Mouse (Mus musculus): ENCODE results near the gene Olfr560. TPM values are rescaled to one million over a fixed set of nuclear protein-coding genes. Genes with fewer than 3 reads are reported as not detected.

The Olfr560 gene
- not detected for polyA plus RNA-seq (2014; fragmentation: Illumina TruSeq; extraction: RNeasy Lipid Tissue Mini Kit (QIAGEN cat#74804); ENCODE audit: low read depth, low replicate concordance)

DNA sequence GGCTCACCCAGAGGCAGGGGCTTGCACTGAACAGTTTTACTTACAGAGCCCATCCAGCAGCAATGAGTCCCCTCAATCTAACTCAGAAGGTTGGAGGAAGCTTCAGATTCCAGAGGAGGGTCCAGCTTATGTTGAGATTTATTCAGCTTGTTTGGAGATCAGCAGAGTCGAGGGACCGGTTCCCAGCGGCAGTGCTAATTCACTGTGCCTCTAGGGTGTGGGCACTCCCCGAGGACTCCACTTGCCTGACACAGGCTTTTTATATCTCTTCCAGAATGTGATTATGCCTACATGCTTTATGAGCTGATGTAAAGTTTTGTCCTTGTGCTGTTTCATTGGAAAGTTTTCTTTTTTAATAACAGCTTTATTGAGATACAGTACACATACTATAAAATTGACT is at the start of gene Olfr560, which contains the start of gene Olfr78:
Gene Olfr560 (minus strand): TSS at position 101 of the 400 bp plus-strand sequence.
Gene Olfr78 (minus strand): TSS at position 206 of the 400 bp plus-strand sequence.

DNA sequence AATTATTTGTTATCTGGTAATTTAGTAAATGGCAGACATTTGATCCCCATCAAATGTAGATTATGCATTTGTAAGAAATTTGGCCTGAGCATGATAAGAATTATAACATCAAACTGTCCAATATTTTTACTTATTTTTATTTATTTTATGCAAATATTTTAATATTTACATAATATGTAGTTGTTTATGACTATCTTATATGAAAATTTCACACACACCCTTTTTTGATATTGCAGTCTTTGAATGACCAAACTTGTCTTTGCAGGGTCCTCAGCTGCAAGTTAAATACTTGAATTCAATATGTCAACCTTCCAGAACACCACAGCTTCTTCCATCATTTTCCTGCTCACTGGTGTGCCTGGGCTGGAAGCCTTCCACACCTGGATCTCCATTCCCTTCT is 44.0 kb upstream of the Olfr560 start, which contains the start of gene Olfr564:
Gene Olfr564 (plus strand): TSS at position 301 of the 400 bp plus-strand sequence.

GRCm38 (mm10) chr7:102770921-102771320 is 11.8 kb upstream of the Olfr560 start, which contains the start of gene Olfr561:
Olfr561 (plus strand) TSS chr7:102771221.

DNA sequence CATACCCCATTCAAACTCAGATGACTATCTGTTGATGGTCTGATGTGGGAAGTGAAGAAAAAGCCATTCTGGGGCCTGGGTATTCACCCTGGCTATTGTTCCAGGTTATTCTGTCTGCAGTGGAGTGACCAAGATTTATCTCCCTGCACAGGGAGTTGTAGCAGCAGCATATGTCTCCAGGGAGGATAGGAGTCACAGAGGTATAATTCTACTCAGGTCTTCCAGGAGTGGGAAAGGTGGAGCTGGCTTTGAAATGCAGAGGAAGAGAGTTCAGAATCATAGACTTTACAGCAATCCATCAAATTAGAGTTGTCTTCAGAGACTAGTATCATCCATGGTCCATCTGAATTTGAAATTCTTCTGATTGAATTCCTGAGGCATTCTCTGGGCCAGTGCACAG is 31.8 kb downstream of the Olfr560 start, which contains the start of gene Olfr559:
Gene Olfr559 (minus strand): TSS at position 101 of the 400 bp plus-strand sequence.

DNA sequence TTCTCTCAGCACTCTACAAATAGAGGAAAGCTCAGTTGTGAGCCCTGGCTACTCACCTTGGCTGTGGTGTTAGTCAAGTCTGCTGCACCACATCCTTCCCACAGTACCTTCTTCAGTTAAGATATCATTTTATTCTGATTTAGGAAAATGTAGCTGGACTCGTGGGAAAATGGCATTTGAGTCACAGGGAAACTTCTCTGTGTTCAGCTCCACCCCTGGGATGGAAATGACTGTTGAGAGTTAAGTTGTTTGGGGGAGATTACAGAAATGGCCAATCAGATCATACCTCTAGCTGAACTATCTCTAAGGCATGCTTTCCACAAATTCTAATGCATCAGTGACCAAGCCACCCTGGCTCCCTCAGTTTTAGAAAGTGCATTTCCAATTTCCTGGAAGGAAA is 40.2 kb downstream of the Olfr560 start, which contains the start of gene Olfr33:
Gene Olfr33 (minus strand): TSS at position 101 of the 400 bp plus-strand sequence.

DNA sequence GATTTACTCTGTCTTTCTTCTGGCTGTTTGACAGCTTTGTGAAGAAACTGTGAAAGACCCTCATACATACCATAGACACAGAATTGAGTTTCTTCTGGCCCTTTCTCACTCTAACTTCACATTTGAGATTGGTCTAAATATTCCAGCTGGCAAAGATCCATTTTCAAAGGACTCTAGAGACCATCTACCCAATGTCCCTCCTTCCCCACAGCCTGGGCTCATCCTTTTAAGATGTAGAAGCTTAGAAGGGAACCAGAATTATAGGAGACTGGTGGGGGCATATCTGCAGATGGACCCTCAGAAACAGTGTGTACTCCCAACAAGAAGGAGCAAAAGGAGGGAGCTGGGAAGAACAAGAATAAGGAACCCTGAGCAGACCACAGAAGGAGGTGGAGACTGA is 57.3 kb downstream of the Olfr560 start, which contains the start of gene Olfr558:
Gene Olfr558 (plus strand): TSS at position 301 of the 400 bp plus-strand sequence.

Other genes with a start within 250 kb of the Olfr560 start
- gene Olfr547, start 224.6 kb downstream of the Olfr560 start, polyA plus RNA-seq (2014; fragmentation: Illumina TruSeq; extraction: RNeasy Lipid Tissue Mini Kit (QIAGEN cat#74804); ENCODE audit: low read depth, low replicate concordance) = not detected
- not detected for gene Olfr548-ps1, start 218.5 kb downstream of the Olfr560 start, polyA plus RNA-seq (2014; fragmentation: Illumina TruSeq; extraction: RNeasy Lipid Tissue Mini Kit (QIAGEN cat#74804); ENCODE audit: low read depth, low replicate concordance)
- not detected for gene Olfr549, start 209.5 kb downstream of the Olfr560 start, polyA plus RNA-seq (2014; fragmentation: Illumina TruSeq; extraction: RNeasy Lipid Tissue Mini Kit (QIAGEN cat#74804); ENCODE audit: low read depth, low replicate concordance)
- gene Trim21, start 193.9 kb downstream of the Olfr560 start, polyA plus RNA-seq (2014; fragmentation: Illumina TruSeq; extraction: RNeasy Lipid Tissue Mini Kit (QIAGEN cat#74804); ENCODE audit: low read depth, low replicate concordance) = 17.0 TPM
- not detected for gene Olfr550, start 187.9 kb downstream of the Olfr560 start, polyA plus RNA-seq (2014; fragmentation: Illumina TruSeq; extraction: RNeasy Lipid Tissue Mini Kit (QIAGEN cat#74804); ENCODE audit: low read depth, low replicate concordance)
- not detected for gene Olfr551, start 167.5 kb downstream of the Olfr560 start, polyA plus RNA-seq (2014; fragmentation: Illumina TruSeq; extraction: RNeasy Lipid Tissue Mini Kit (QIAGEN cat#74804); ENCODE audit: low read depth, low replicate concordance)
- gene Olfr552, start 161.6 kb downstream of the Olfr560 start, polyA plus RNA-seq (2014; fragmentation: Illumina TruSeq; extraction: RNeasy Lipid Tissue Mini Kit (QIAGEN cat#74804); ENCODE audit: low read depth, low replicate concordance) = not detected
- not detected for gene Olfr553, start 141.1 kb downstream of the Olfr560 start, polyA plus RNA-seq (2014; fragmentation: Illumina TruSeq; extraction: RNeasy Lipid Tissue Mini Kit (QIAGEN cat#74804); ENCODE audit: low read depth, low replicate concordance)
- gene Olfr554, start 120.9 kb downstream of the Olfr560 start, polyA plus RNA-seq (2014; fragmentation: Illumina TruSeq; extraction: RNeasy Lipid Tissue Mini Kit (QIAGEN cat#74804); ENCODE audit: low read depth, low replicate concordance) = not detected
- gene Olfr555, start 100.5 kb downstream of the Olfr560 start, polyA plus RNA-seq (2014; fragmentation: Illumina TruSeq; extraction: RNeasy Lipid Tissue Mini Kit (QIAGEN cat#74804); ENCODE audit: low read depth, low replicate concordance) = not detected
- gene Olfr556, start 94.5 kb downstream of the Olfr560 start, polyA plus RNA-seq (2014; fragmentation: Illumina TruSeq; extraction: RNeasy Lipid Tissue Mini Kit (QIAGEN cat#74804); ENCODE audit: low read depth, low replicate concordance) = not detected
- gene Trim68, start 72.0 kb downstream of the Olfr560 start, polyA plus RNA-seq (2014; fragmentation: Illumina TruSeq; extraction: RNeasy Lipid Tissue Mini Kit (QIAGEN cat#74804); ENCODE audit: low read depth, low replicate concordance) = 8.5 TPM
- gene Olfr557, start 63.5 kb downstream of the Olfr560 start, polyA plus RNA-seq (2014; fragmentation: Illumina TruSeq; extraction: RNeasy Lipid Tissue Mini Kit (QIAGEN cat#74804); ENCODE audit: low read depth, low replicate concordance) = not detected
- 2.6 TPM for gene Olfr558, start 57.2 kb downstream of the Olfr560 start, polyA plus RNA-seq (2014; fragmentation: Illumina TruSeq; extraction: RNeasy Lipid Tissue Mini Kit (QIAGEN cat#74804); ENCODE audit: low read depth, low replicate concordance)
- gene Olfr33, start 40.3 kb downstream of the Olfr560 start, polyA plus RNA-seq (2014; fragmentation: Illumina TruSeq; extraction: RNeasy Lipid Tissue Mini Kit (QIAGEN cat#74804); ENCODE audit: low read depth, low replicate concordance) = not detected
- gene Olfr559, start 31.9 kb downstream of the Olfr560 start, polyA plus RNA-seq (2014; fragmentation: Illumina TruSeq; extraction: RNeasy Lipid Tissue Mini Kit (QIAGEN cat#74804); ENCODE audit: low read depth, low replicate concordance) = not detected
- gene Olfr78, start 105 bp upstream of the Olfr560 start, polyA plus RNA-seq (2014; fragmentation: Illumina TruSeq; extraction: RNeasy Lipid Tissue Mini Kit (QIAGEN cat#74804); ENCODE audit: low read depth, low replicate concordance) = 0.52 TPM
- not detected for gene Olfr561, start 11.9 kb upstream of the Olfr560 start, polyA plus RNA-seq (2014; fragmentation: Illumina TruSeq; extraction: RNeasy Lipid Tissue Mini Kit (QIAGEN cat#74804); ENCODE audit: low read depth, low replicate concordance)
- not detected for gene Olfr564, start 44.1 kb upstream of the Olfr560 start, polyA plus RNA-seq (2014; fragmentation: Illumina TruSeq; extraction: RNeasy Lipid Tissue Mini Kit (QIAGEN cat#74804); ENCODE audit: low read depth, low replicate concordance)
- gene Olfr566, start 99.4 kb upstream of the Olfr560 start, polyA plus RNA-seq (2014; fragmentation: Illumina TruSeq; extraction: RNeasy Lipid Tissue Mini Kit (QIAGEN cat#74804); ENCODE audit: low read depth, low replicate concordance) = not detected
- gene Olfr568, start 117.8 kb upstream of the Olfr560 start, polyA plus RNA-seq (2014; fragmentation: Illumina TruSeq; extraction: RNeasy Lipid Tissue Mini Kit (QIAGEN cat#74804); ENCODE audit: low read depth, low replicate concordance) = not detected
- gene Olfr569, start 131.5 kb upstream of the Olfr560 start, polyA plus RNA-seq (2014; fragmentation: Illumina TruSeq; extraction: RNeasy Lipid Tissue Mini Kit (QIAGEN cat#74804); ENCODE audit: low read depth, low replicate concordance) = not detected
- gene Olfr570, start 135.2 kb upstream of the Olfr560 start, polyA plus RNA-seq (2014; fragmentation: Illumina TruSeq; extraction: RNeasy Lipid Tissue Mini Kit (QIAGEN cat#74804); ENCODE audit: low read depth, low replicate concordance) = not detected
- not detected for gene Olfr571, start 158.2 kb upstream of the Olfr560 start, polyA plus RNA-seq (2014; fragmentation: Illumina TruSeq; extraction: RNeasy Lipid Tissue Mini Kit (QIAGEN cat#74804); ENCODE audit: low read depth, low replicate concordance)
- gene Olfr572, start 165.0 kb upstream of the Olfr560 start, polyA plus RNA-seq (2014; fragmentation: Illumina TruSeq; extraction: RNeasy Lipid Tissue Mini Kit (QIAGEN cat#74804); ENCODE audit: low read depth, low replicate concordance) = not detected
- gene Olfr573-ps1, start 183.2 kb upstream of the Olfr560 start, polyA plus RNA-seq (2014; fragmentation: Illumina TruSeq; extraction: RNeasy Lipid Tissue Mini Kit (QIAGEN cat#74804); ENCODE audit: low read depth, low replicate concordance) = not detected
- gene Olfr574, start 189.1 kb upstream of the Olfr560 start, polyA plus RNA-seq (2014; fragmentation: Illumina TruSeq; extraction: RNeasy Lipid Tissue Mini Kit (QIAGEN cat#74804); ENCODE audit: low read depth, low replicate concordance) = not detected
- gene Olfr575, start 199.4 kb upstream of the Olfr560 start, polyA plus RNA-seq (2014; fragmentation: Illumina TruSeq; extraction: RNeasy Lipid Tissue Mini Kit (QIAGEN cat#74804); ENCODE audit: low read depth, low replicate concordance) = not detected
- not detected for gene Olfr576, start 203.3 kb upstream of the Olfr560 start, polyA plus RNA-seq (2014; fragmentation: Illumina TruSeq; extraction: RNeasy Lipid Tissue Mini Kit (QIAGEN cat#74804); ENCODE audit: low read depth, low replicate concordance)
- not detected for gene Olfr577, start 216.6 kb upstream of the Olfr560 start, polyA plus RNA-seq (2014; fragmentation: Illumina TruSeq; extraction: RNeasy Lipid Tissue Mini Kit (QIAGEN cat#74804); ENCODE audit: low read depth, low replicate concordance)
- not detected for gene Olfr578, start 230.0 kb upstream of the Olfr560 start, polyA plus RNA-seq (2014; fragmentation: Illumina TruSeq; extraction: RNeasy Lipid Tissue Mini Kit (QIAGEN cat#74804); ENCODE audit: low read depth, low replicate concordance)